Mouse (Mus musculus) forebrain, embryonic 14.5 days (tissue): ENCODE results near the gene Zfp592. TPM values are rescaled to one million over a fixed set of nuclear protein-coding genes. Genes with fewer than 3 reads are reported as not detected.

Experiments used
- ATAC-seq: fragments of 200-750 bp; cut with Nextera tagmentation; 2 replicates; pipeline ENCODE4 v1.8.0; 2017; ENCODE audit warnings: mild to moderate bottlenecking, moderate library complexity
- DNase-seq: peaks from one replicate; pipeline ENCODE4 v3.0.0-alpha.2; 2015; ENCODE audit warnings: low spot score
- H3K27ac ChIP-seq: fragments of 300-500 bp; sonication (generic); 2 replicates; pipeline ENCODE4 v1.5.1; 2014; ENCODE audit warnings: low read depth, mild to moderate bottlenecking, control low read depth, low read length, moderate library complexity
- H3K27me3 ChIP-seq: fragments of 300-500 bp; sonication (generic); replicated peaks from 2 replicates; pipeline ENCODE4 v1.6.1; 2014; ENCODE audit warnings: low read length, control low read depth, mixed read lengths; ENCODE audit not compliant: control insufficient read depth, insufficient read depth
- H3K36me3 ChIP-seq: fragments of 300-500 bp; sonication (generic); 2 replicates; pipeline ENCODE4 v1.6.1; 2014; ENCODE audit warnings: low read length, control low read depth; ENCODE audit not compliant: control insufficient read depth, insufficient read depth
- H3K4me1 ChIP-seq: fragments of 300-500 bp; sonication (generic); 2 replicates; pipeline ENCODE4 v1.6.1; 2014; ENCODE audit warnings: antibody characterized with exemption, low read length, control low read depth; ENCODE audit not compliant: control insufficient read depth, insufficient read depth
- H3K4me2 ChIP-seq: fragments of 300-500 bp; sonication (generic); 2 replicates; pipeline ENCODE4 v1.6.1; 2014; ENCODE audit warnings: mild to moderate bottlenecking, control low read depth, low read length
- H3K4me3 ChIP-seq: fragments of 300-500 bp; sonication (generic); 2 replicates; pipeline ENCODE4 v1.5.1; 2014; ENCODE audit warnings: low read depth, low read length, control low read depth
- H3K9ac ChIP-seq: fragments of 300-500 bp; sonication (generic); 2 replicates; pipeline ENCODE4 v1.6.1; 2014; ENCODE audit warnings: mild to moderate bottlenecking, low read length, control low read depth, moderate library complexity
- H3K9me3 ChIP-seq: fragments of 300-500 bp; sonication (generic); replicated peaks from 2 replicates; pipeline ENCODE4 v1.6.1; 2016; ENCODE audit warnings: low read length, control low read depth, mixed read lengths; ENCODE audit not compliant: control insufficient read depth
- WGBS: fragments of 180-500 bp; shearing (Covaris S2); extraction: QIAGEN DNeasy Blood & Tissue Kit; methylation state at CpG from one replicate; pipeline ENCODE4 v1.1.7; 2014; 5-methylcytosine and 5-hydroxymethylcytosine counted together
- polyA plus RNA-seq: library from polyadenylated mRNA; unstranded; fragments of >200 nt; fragmentation: Nextera tagmentation; extraction: Ambion mirVana; gene quantifications from 2 replicates; pipeline ENCODE4 v1.2.1, GENCODE M21; 2014

Gene Zfp592
- polyA plus RNA-seq, 1 experiment from 2014 or later = 5.8 TPM

DNA sequence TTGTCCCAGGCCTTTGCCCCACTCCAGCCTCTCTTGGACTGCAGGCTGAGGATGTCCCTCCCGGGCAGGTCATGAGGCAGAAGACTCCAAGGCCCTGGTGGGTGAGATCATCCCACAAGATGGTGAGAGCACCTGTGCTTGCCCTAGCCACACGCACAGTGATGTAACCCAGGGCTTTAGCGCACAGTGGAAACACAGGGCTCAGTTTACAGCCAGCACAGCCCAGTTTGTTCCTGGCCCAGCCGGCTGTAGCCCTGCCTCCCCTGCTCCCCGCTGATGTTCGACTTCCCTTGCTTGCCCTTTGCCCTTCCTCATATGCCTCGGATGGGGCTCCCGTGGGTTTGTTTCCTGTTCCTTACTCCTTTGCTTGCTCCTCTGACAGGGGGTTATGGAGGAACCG lies 81.1 kb downstream of the Zfp592 start:
- no peak overlapping the region for H3K9ac ChIP-seq

GRCm38 (mm10) chr7:81075299-81075698 lies 81.8 kb downstream of the Zfp592 start:
- Histone ChIP-seq H3K4me2 (no peak overlapping the region), H3K27ac (no peak overlapping the region), H3K9ac (no peak overlapping the region), H3K9me3 (no peaks in the 10 kb centered on the region), H3K36me3 (no peaks in the 10 kb centered on the region), H3K27me3 (no peaks in the 10 kb centered on the region), H3K4me1 (no peaks in the 10 kb centered on the region), H3K4me3 (no peak overlapping the region)
- 68% methylated on average over 7 of the region's 7 CpGs for WGBS
- ATAC-seq = no peak
- DNase-seq = no peak

More for the DNA sequence above, 81.1 kb downstream of the Zfp592 start:
- 83% methylated on average over 9 of the region's 9 CpGs for WGBS
- H3K27ac ChIP-seq = no peak overlapping the region
- no peak for ATAC-seq
- H3K4me3 ChIP-seq = no peak overlapping the region
- H3K9me3 ChIP-seq = no peaks in the 10 kb centered on the region
- no peak for DNase-seq
- no peaks in the 10 kb centered on the region for H3K36me3 ChIP-seq
- H3K4me1 ChIP-seq = no peaks in the 10 kb centered on the region
- no peak overlapping the region for H3K4me2 ChIP-seq
- H3K27me3 ChIP-seq = no peaks in the 10 kb centered on the region

- ATAC-seq (no peak), DNase-seq (no peak)
- H3K4me3 ChIP-seq = no peak overlapping the region
- no peak overlapping the region for H3K27ac ChIP-seq
- no peak overlapping the region for H3K4me2 ChIP-seq
- H3K27me3 ChIP-seq = no peaks in the 10 kb centered on the region
- H3K9me3 ChIP-seq = no peaks in the 10 kb centered on the region
- no peak overlapping the region for H3K9ac ChIP-seq
- H3K4me1 ChIP-seq = no peaks in the 10 kb centered on the region
- no peaks in the 10 kb centered on the region for H3K36me3 ChIP-seq
- 79% methylated on average over 5 of the region's 5 CpGs for WGBS
Measured at GRCm38 (mm10) chr7:81075732-81076131, 82.3 kb downstream of the Zfp592 start.

DNA sequence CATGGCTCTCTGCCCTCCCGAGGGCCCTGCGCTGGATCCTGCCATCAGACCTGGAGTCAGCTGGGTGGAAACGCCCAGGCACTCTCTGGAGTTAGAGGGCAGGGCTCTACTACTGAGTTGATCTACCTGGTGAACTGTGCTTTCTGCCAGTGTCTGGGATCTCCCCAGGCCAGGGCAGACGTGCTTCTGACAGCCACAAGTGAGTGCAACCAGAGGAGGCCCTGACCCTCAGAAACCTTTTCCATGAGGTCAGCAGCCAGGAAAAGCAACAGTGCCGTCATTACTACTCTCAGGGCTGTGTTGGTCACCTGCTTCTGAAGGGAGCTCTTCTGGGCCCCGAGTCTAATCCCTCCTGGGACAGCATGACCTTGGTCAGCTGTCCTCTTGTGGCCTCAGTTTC lies 83.5 kb downstream of the Zfp592 start:
- H3K27ac ChIP-seq = no peak overlapping the region
- no peak for ATAC-seq
- H3K4me1 ChIP-seq = no peaks in the 10 kb centered on the region
- H3K9me3 ChIP-seq = no peaks in the 10 kb centered on the region
- no peak overlapping the region for H3K4me2 ChIP-seq
- no peak overlapping the region for H3K4me3 ChIP-seq
- H3K9ac ChIP-seq = no peak overlapping the region
- H3K27me3 ChIP-seq = no peaks in the 10 kb centered on the region
- no peak for DNase-seq
- no peaks in the 10 kb centered on the region for H3K36me3 ChIP-seq
- 73% methylated on average over 6 of the region's 6 CpGs for WGBS

DNA sequence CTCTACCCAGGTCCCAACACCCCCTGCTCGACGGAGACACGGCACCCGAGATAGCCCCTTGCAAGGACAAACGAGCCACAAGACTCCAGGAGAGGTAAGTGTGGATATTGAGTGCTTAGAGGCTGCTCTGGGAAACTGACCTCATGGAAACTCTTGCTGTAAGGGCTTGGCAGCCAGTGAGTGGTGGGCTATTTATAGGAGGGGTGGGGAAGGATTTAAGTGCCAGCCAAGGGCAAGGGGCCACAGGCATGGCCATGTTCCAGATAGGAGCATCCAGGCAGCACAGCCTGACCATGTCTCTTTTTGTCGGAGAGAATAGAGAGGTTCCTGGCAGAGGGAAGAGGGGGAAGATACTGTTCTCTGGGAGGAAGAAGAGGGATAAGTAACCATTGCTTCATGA lies 85.3 kb downstream of the Zfp592 start:
- H3K4me2 ChIP-seq = no peak overlapping the region
- H3K27me3 ChIP-seq = no peaks in the 10 kb centered on the region
- no peaks in the 10 kb centered on the region for H3K36me3 ChIP-seq
- WGBS = 90% methylated on average over 6 of the region's 6 CpGs
- no peak overlapping the region for H3K27ac ChIP-seq
- ATAC-seq = no peak
- no peaks in the 10 kb centered on the region for H3K4me1 ChIP-seq
- no peaks in the 10 kb centered on the region for H3K9me3 ChIP-seq
- DNase-seq = no peak
- no peak overlapping the region for H3K9ac ChIP-seq
- H3K4me3 ChIP-seq = no peak overlapping the region

- ATAC-seq (no peak), DNase-seq (no peak)
- Histone ChIP-seq H3K27me3 (no peaks in the 10 kb centered on the region), H3K9me3 (no peaks in the 10 kb centered on the region), H3K9ac (no peak overlapping the region), H3K4me3 (no peak overlapping the region), H3K4me2 (no peak overlapping the region), H3K36me3 (no peaks in the 10 kb centered on the region), H3K27ac (no peak overlapping the region), H3K4me1 (no peaks in the 10 kb centered on the region)
- WGBS = 52% methylated on average over 18 of the region's 18 CpGs
Measured at GRCm38 (mm10) chr7:81093420-81093965, 100.0 kb downstream of the Zfp592 start.

DNA sequence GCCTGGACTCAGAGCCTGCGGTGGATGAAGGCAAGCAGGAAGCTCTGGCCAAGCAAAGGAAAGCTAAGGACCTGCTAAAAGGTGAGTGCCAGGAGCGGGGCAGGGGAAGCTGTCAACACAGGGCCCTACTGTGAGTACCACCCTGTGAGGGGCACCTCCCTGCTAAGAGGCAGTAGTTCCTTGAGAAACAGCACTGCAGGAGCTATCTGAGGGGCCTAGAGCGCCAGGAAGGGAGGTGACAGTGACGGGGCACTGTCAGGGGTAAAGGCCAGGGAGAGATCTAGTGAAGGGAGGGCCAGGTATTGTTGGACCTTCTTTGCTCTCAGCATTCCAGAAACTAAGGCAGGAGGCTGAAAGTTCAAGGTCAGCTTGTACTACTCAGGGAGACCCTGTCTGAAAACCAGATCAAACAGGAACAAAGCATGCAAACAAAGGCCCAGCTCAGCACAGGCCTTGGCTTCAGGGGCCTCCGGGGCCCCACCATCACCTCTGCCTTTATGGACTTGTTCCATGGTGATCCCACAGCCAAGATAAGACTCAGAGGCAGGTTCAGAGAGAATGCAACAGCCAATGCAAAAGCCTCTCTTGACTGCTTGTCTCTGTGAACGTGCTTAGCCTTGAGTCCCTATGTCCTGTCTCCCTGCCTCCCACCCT lies 100.8 kb downstream of the Zfp592 start:
- no peaks in the 10 kb centered on the region for H3K27me3 ChIP-seq
- H3K4me3 ChIP-seq = no peak overlapping the region
- H3K4me2 ChIP-seq = no peak overlapping the region
- H3K4me1 ChIP-seq = no peaks in the 10 kb centered on the region
- WGBS = 70% methylated on average over 6 of the region's 6 CpGs
- ATAC-seq = no peak
- no peak for DNase-seq
- H3K36me3 ChIP-seq = no peaks in the 10 kb centered on the region
- H3K27ac ChIP-seq = no peak overlapping the region
- H3K9me3 ChIP-seq = no peaks in the 10 kb centered on the region
- H3K9ac ChIP-seq = no peak overlapping the region

Other genes starting within 250 kb of the Zfp592 start
- gene Iqgap1, start 167.7 kb upstream of the Zfp592 start, polyA plus RNA-seq = 16.5 and 21.5 TPM in 2 replicates
- gene Zscan2, start 132.8 kb upstream of the Zfp592 start, polyA plus RNA-seq = 5.6 and 5.7 TPM in 2 replicates
- 36.3 and 38.1 TPM in 2 replicates for gene Wdr73, start 92.4 kb upstream of the Zfp592 start, polyA plus RNA-seq
- gene Nmb, start 88.6 kb upstream of the Zfp592 start, polyA plus RNA-seq = 3.8 and 7.9 TPM in 2 replicates
- 149 and 164 TPM in 2 replicates for gene Sec11a, start 45.9 kb upstream of the Zfp592 start, polyA plus RNA-seq
- gene Alpk3, start 63.9 kb downstream of the Zfp592 start, polyA plus RNA-seq = 0.04 and 0.06 TPM in 2 replicates
- gene Slc28a1, start 121.1 kb downstream of the Zfp592 start, polyA plus RNA-seq = not detected in 2 replicates
- gene Pde8a, start 219.9 kb downstream of the Zfp592 start, polyA plus RNA-seq = 1.5 and 1.7 TPM in 2 replicates